Mouse (Mus musculus): Measurements from ENCODE around the gene Syn3. TPM values are rescaled to one million over a fixed set of nuclear protein-coding genes. Genes with fewer than 3 reads are reported as not detected.

The Syn3 gene
- polyA plus RNA-seq, 1 experiment from 2014 or later: 4.4 TPM

DNA sequence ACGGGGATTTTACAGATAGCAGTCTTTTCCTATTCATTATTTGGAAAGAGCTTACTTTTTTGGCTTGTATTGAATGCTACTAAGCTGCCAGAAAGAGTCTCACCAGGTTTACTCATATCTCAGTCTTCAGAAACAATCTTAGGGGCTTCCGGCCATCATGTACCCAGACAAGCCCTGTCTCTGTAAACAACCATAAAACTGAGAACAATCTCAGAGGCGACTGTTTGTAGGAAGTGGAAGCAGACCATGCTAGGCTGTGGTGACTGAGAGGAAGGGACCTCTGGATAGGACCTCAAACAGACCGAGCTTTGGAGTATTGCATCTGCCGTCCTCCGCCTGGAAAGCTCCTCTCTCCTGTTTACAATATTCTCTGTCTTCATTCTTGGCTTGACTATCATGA is 400.3 kb downstream of the Syn3 start:
- no peak for ATAC-seq (ENCODE audit: low FRiP score)
- Histone ChIP-seq H3K9ac (ENCODE audit: low read length) (no peak overlapping the region), H3K4me1 (ENCODE audit: control insufficient read depth, insufficient read depth, low read length) (no peaks in the 10 kb centered on the region), H3K27me3 (ENCODE audit: control insufficient read depth, insufficient read depth, low read length) (no peaks in the 10 kb centered on the region), H3K36me3 (ENCODE audit: control insufficient read depth, insufficient read depth, low read length) (no peaks in the 10 kb centered on the region), H3K27ac (ENCODE audit: low read depth, low read length) (no peak overlapping the region), H3K4me2 (no peak overlapping the region), H3K4me3 (ENCODE audit: low read depth, low read length) (no peak overlapping the region), H3K9me3 (ENCODE audit: control insufficient read depth, low read length) (no peaks in the 10 kb centered on the region; the same call in 1 of the 2 replicates)
- no peak for DNase-seq (ENCODE audit: low spot score, missing footprints)
- 93% methylated on average over 6 of the region's 6 CpGs for WGBS

DNA sequence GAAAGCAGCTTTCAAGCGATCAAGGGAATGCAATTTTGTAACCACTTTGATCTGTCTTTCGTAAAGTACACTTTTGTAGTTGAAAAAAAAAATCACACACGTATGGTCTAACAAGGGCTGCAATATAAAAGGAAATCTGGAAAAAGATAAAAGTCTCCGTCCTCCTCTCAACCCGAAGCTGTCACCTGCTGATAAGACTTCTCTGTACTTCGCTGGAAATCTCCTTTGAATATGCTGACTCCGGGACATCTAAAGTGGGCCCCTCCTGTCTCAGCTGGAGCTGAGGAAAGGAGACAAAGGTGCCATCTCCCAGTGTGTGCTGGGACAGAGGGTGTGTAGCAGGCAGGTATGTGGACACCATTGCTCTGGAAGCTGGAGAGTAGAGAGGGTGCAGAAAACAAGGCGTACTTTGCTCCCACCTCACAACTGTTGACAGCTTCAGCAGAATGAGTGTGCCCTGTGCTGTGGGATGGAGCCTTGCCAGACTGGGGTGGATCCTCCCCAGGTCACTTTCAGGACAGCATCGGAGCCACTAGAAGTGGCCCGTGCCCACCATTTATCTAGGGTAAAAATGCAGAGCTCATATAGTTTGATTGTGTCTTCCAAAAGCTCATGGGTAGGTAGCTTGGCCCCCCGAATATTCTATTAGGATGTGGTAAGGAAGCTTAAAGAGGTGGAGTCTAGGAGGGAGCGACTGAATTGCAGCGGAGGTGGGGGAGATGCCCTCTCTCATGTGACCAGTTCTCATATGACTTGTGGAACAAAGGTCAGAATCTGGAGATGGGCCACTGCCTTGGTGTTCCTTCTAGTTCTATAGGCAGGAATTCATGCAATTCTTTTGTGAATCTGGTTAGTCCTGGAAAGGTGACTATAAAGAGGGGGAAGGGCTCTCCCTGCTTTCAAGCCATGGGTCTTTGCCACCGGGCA is 405.3 kb downstream of the Syn3 start:
- WGBS: 73% methylated on average over 14 of the region's 14 CpGs
- no peaks in the 10 kb centered on the region for H3K4me1 ChIP-seq (ENCODE audit: control insufficient read depth, insufficient read depth, low read length)
- ATAC-seq (ENCODE audit: low FRiP score): no peak
- DNase-seq (ENCODE audit: low spot score, missing footprints): no peak
- H3K9ac ChIP-seq (ENCODE audit: low read length): no peak overlapping the region
- H3K9me3 ChIP-seq (ENCODE audit: control insufficient read depth, low read length): no peaks in the 10 kb centered on the region
- no peak overlapping the region for H3K27ac ChIP-seq (ENCODE audit: low read depth, low read length)
- no peaks in the 10 kb centered on the region for H3K27me3 ChIP-seq (ENCODE audit: control insufficient read depth, insufficient read depth, low read length)
- H3K4me2 ChIP-seq: no peak overlapping the region
- H3K4me3 ChIP-seq (ENCODE audit: low read depth, low read length): no peak overlapping the region
- no peaks in the 10 kb centered on the region for H3K36me3 ChIP-seq (ENCODE audit: control insufficient read depth, insufficient read depth, low read length)

DNA sequence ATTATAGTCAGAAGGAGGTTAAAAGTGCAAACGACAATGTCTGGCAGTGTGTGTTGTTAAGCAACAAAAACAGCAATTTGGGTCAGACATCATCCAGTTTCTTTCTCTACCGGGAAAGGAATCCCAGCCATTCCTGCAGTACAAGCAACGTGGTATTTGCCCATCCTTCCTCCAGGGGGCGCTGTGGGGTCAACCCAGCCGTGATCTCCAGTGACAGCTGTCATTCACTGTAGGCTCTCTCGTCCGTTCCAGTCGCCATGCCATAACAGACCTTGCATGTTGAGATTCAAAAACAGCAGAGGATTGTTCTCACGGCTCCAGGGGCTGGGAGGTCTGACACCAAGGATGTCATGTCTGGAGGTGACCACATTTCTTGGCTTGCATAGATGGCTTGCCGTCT is 406.8 kb downstream of the Syn3 start:
- Histone ChIP-seq H3K36me3 (ENCODE audit: control insufficient read depth, insufficient read depth, low read length) (no peaks in the 10 kb centered on the region), H3K27ac (ENCODE audit: low read depth, low read length) (no peak overlapping the region), H3K4me3 (ENCODE audit: low read depth, low read length) (no peak overlapping the region), H3K27me3 (ENCODE audit: control insufficient read depth, insufficient read depth, low read length) (no peaks in the 10 kb centered on the region), H3K4me1 (ENCODE audit: control insufficient read depth, insufficient read depth, low read length) (no peaks in the 10 kb centered on the region), H3K9me3 (ENCODE audit: control insufficient read depth, low read length) (no peaks in the 10 kb centered on the region), H3K9ac (ENCODE audit: low read length) (no peak overlapping the region), H3K4me2 (no peak overlapping the region)
- 46% methylated on average over 10 of the region's 10 CpGs for WGBS
- ATAC-seq (ENCODE audit: low FRiP score): no peak
- DNase-seq (ENCODE audit: low spot score, missing footprints): peak; percentile 84

GRCm38 (mm10) chr10:86079921-86080320 is 418.8 kb downstream of the Syn3 start:
- Histone ChIP-seq H3K4me1 (ENCODE audit: control insufficient read depth, insufficient read depth, low read length) (no peaks in the 10 kb centered on the region), H3K4me2 (no peak overlapping the region), H3K9me3 (ENCODE audit: control insufficient read depth, low read length) (no peaks in the 10 kb centered on the region), H3K27me3 (ENCODE audit: control insufficient read depth, insufficient read depth, low read length) (no peaks in the 10 kb centered on the region), H3K36me3 (ENCODE audit: control insufficient read depth, insufficient read depth, low read length) (no peaks in the 10 kb centered on the region), H3K4me3 (ENCODE audit: low read depth, low read length) (no peak overlapping the region), H3K9ac (ENCODE audit: low read length) (no peak overlapping the region), H3K27ac (ENCODE audit: low read depth, low read length) (no peak overlapping the region)
- WGBS: 85% methylated on average over 9 of the region's 9 CpGs
- no peak for DNase-seq (ENCODE audit: low spot score, missing footprints)
- no peak for ATAC-seq (ENCODE audit: low FRiP score)

- Histone ChIP-seq H3K27ac (ENCODE audit: low read depth, low read length) (no peak overlapping the region), H3K9me3 (ENCODE audit: control insufficient read depth, low read length) (no peaks in the 10 kb centered on the region; the same call in 1 of the 2 replicates), H3K4me2 (no peak overlapping the region), H3K27me3 (ENCODE audit: control insufficient read depth, insufficient read depth, low read length) (no peaks in the 10 kb centered on the region), H3K9ac (ENCODE audit: low read length) (no peak overlapping the region), H3K4me1 (ENCODE audit: control insufficient read depth, insufficient read depth, low read length) (no peaks in the 10 kb centered on the region), H3K36me3 (ENCODE audit: control insufficient read depth, insufficient read depth, low read length) (no peaks in the 10 kb centered on the region), H3K4me3 (ENCODE audit: low read depth, low read length) (no peak overlapping the region)
- WGBS: 93% methylated on average over 2 of the region's 2 CpGs
- DNase-seq (ENCODE audit: low spot score, missing footprints) (no peak), ATAC-seq (ENCODE audit: low FRiP score) (no peak)
Measured at GRCm38 (mm10) chr10:86078761-86079160, 419.9 kb downstream of the Syn3 start.

- no peak overlapping the region for H3K4me2 ChIP-seq
- no peaks in the 10 kb centered on the region for H3K27me3 ChIP-seq (ENCODE audit: control insufficient read depth, insufficient read depth, low read length)
- H3K9me3 ChIP-seq (ENCODE audit: control insufficient read depth, low read length): no peaks in the 10 kb centered on the region; the same call in 1 of the 2 replicates
- WGBS: 69% methylated on average over 2 of the region's 2 CpGs
- no peak overlapping the region for H3K27ac ChIP-seq (ENCODE audit: low read depth, low read length)
- H3K9ac ChIP-seq (ENCODE audit: low read length): no peak overlapping the region
- ATAC-seq (ENCODE audit: low FRiP score) (no peak), DNase-seq (ENCODE audit: low spot score, missing footprints) (no peak)
- no peaks in the 10 kb centered on the region for H3K36me3 ChIP-seq (ENCODE audit: control insufficient read depth, insufficient read depth, low read length)
- H3K4me3 ChIP-seq (ENCODE audit: low read depth, low read length): no peak overlapping the region
- H3K4me1 ChIP-seq (ENCODE audit: control insufficient read depth, insufficient read depth, low read length): no peaks in the 10 kb centered on the region
Measured at GRCm38 (mm10) chr10:86077272-86077671, 421.4 kb downstream of the Syn3 start.

DNA sequence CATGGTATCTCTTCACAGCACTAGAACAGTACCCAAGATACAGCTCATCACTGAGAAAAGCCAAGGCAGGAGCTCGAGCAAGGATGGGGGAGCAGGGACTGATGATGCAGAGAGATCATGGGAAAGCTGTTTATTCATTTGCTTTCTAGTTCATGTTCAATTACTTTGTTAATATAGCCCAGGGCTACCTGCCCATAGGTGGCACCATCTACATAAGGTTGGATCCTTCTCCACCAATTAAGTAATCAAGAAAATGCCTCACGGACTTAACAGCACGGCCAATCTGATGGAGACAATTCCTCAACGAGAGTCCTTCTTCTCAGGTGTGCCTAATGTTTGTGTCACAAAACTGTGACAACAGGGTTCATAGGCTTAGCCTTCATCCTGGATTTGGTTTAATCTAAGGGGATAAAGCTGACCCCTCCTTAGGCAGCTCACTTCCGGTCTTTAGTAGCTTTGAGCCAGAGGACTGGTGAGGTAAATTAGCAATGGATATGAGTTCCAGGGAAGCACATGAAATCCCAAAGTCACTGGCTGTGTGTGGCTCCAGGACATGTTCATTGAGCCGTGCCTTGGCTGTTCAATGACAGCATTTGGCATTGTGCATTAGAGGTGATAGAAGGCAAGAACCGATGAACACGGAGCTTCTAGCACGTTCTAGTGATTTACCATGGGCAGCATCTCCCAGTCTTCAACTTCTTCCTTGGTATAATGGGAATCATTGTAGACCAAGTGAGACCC is 423.6 kb downstream of the Syn3 start:
- Histone ChIP-seq H3K4me2 (no peak overlapping the region), H3K4me3 (ENCODE audit: low read depth, low read length) (no peak overlapping the region), H3K4me1 (ENCODE audit: control insufficient read depth, insufficient read depth, low read length) (no peaks in the 10 kb centered on the region), H3K36me3 (ENCODE audit: control insufficient read depth, insufficient read depth, low read length) (no peaks in the 10 kb centered on the region), H3K9me3 (ENCODE audit: control insufficient read depth, low read length) (no peaks in the 10 kb centered on the region; the same call in 1 of the 2 replicates), H3K9ac (ENCODE audit: low read length) (no peak overlapping the region), H3K27ac (ENCODE audit: low read depth, low read length) (no peak overlapping the region), H3K27me3 (ENCODE audit: control insufficient read depth, insufficient read depth, low read length) (no peaks in the 10 kb centered on the region)
- DNase-seq (ENCODE audit: low spot score, missing footprints) (no peak), ATAC-seq (ENCODE audit: low FRiP score) (no peak)
- WGBS: 86% methylated on average over 9 of the region's 9 CpGs

- Histone ChIP-seq H3K4me2 (no peak overlapping the region), H3K4me3 (ENCODE audit: low read depth, low read length) (no peak overlapping the region), H3K27ac (ENCODE audit: low read depth, low read length) (no peak overlapping the region), H3K9ac (ENCODE audit: low read length) (no peak overlapping the region), H3K9me3 (ENCODE audit: control insufficient read depth, low read length) (no peaks in the 10 kb centered on the region; the same call in 1 of the 2 replicates), H3K4me1 (ENCODE audit: control insufficient read depth, insufficient read depth, low read length) (peaks cover 2% of the 10 kb centered on the region), H3K27me3 (ENCODE audit: control insufficient read depth, insufficient read depth, low read length) (no peaks in the 10 kb centered on the region), H3K36me3 (ENCODE audit: control insufficient read depth, insufficient read depth, low read length) (no peaks in the 10 kb centered on the region)
- no peak for ATAC-seq (ENCODE audit: low FRiP score)
- 85% methylated on average over 4 of the region's 4 CpGs for WGBS
- no peak for DNase-seq (ENCODE audit: low spot score, missing footprints)
Measured at GRCm38 (mm10) chr10:86074134-86074533, 424.6 kb downstream of the Syn3 start.

GRCm38 (mm10) chr10:86070751-86071150 is 427.9 kb downstream of the Syn3 start:
- Histone ChIP-seq H3K27ac (ENCODE audit: low read depth, low read length) (no peak overlapping the region), H3K27me3 (ENCODE audit: control insufficient read depth, insufficient read depth, low read length) (no peaks in the 10 kb centered on the region), H3K4me3 (ENCODE audit: low read depth, low read length) (no peak overlapping the region), H3K9me3 (ENCODE audit: control insufficient read depth, low read length) (no peaks in the 10 kb centered on the region; the same call in 1 of the 2 replicates), H3K4me1 (ENCODE audit: control insufficient read depth, insufficient read depth, low read length) (peaks cover 7% of the 10 kb centered on the region), H3K36me3 (ENCODE audit: control insufficient read depth, insufficient read depth, low read length) (no peaks in the 10 kb centered on the region), H3K9ac (ENCODE audit: low read length) (no peak overlapping the region), H3K4me2 (no peak overlapping the region)
- 79% methylated on average over 3 of the region's 3 CpGs for WGBS
- no peak for ATAC-seq (ENCODE audit: low FRiP score)
- DNase-seq (ENCODE audit: low spot score, missing footprints): no peak

All from midbrain, embryonic 11.5 days (tissue).